Mouse (Mus musculus) liver, postnatal 0 days (tissue): Measurements from ENCODE around the gene Trib3.

ENCODE experiments used
- CTCF ChIP-seq: sonication (generic); IDR thresholded peaks from 2 replicates; pipeline ENCODE4 v1.5.1; 2016; ENCODE audit warnings: antibody characterized with exemption, low read depth
- EP300 ChIP-seq: IDR thresholded peaks from 2 replicates; pipeline ENCODE4 v1.6.1; 2016; ENCODE audit warnings: antibody characterized with exemption, low read depth, mild to moderate bottlenecking

DNA sequence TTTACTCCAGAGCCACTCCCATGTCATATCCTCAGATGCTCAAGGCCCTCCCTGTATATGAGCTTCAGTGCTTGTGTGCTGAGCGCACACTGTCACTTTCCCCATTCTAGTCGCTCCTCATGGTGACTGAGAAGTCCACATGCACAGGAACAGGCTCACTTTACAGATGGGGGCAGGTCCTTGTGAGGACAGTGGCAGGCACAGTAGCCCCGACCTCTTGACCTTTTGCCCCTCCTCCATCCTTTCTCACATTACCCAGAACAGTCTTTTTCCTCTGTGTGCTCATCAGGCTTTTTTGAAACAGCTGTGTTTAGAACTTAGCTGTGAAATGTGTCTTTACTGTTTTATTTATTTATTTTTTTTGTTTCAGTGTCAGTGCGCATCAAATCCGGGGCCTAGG, 40.1 kb downstream of the Trib3 start:
- TF ChIP-seq EP300 (no peak), CTCF (no peak)
